Mouse (Mus musculus) left cerebral cortex, adult 8-10 months (tissue): ENCODE measurements around the gene Col1a2. TPM values are rescaled to one million over a fixed set of nuclear protein-coding genes. Genes with fewer than 3 reads are reported as not detected.

Experiments
- DNase-seq, 2 experiments: peaks; one replicate each; pipeline ENCODE4 v3.0.0; 2022; ENCODE audit warnings: low spot score in 2 of 2
- total RNA-seq, 4 experiments: library from RNA; stranded (reverse); gene quantifications; 2 replicates each; pipeline ENCODE4 v1.2.4; 2022

The Col1a2 gene
- total RNA-seq, 4 experiments from 2014 or later, result 12.9 to 16.4 (median 16.0) TPM

DNA sequence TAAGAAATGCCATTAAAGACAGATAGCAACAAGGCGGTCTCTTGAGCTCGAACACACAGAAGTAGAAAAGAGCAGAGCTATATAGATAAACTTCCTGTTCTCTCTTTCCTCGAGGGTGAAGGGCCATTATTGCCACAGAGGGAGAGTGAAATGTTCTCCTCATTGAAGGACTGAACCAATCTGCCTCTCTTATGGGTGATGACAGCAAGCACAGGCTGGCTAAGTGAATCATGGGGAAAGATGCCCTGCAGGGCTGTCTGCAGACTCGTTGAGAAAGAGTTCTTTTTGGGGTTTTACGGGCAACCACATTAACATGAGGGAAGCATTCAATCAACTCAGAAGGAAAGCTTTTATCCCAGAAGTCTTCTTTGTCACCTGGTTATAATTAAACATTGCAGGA lies 75.0 kb downstream of the Col1a2 start:
- DNase-seq, result no peak

DNA sequence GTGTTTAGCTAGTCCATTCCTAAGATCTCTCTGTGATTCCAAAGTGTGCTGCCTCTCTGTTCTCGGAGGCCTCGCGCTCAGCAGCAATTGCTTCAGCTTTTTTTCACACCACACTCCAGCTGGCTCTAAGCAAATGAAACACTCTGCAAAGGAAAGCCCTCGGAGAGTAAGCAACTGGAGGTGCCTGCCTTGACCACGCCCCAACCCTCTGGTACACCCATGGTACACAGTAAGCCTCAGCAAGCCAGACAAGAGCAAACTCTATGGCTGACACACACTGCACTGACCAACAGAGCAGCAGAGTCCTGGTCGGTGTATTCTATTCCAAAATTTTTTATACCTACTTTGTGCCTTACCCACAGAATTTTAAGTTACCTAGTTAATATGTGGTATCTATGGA lies 78.9 kb downstream of the Col1a2 start:
- no peak for DNase-seq

- no peak for DNase-seq
Observed at GRCm38 (mm10) chr6:4587946-4588345, 83.3 kb downstream of the Col1a2 start.

DNA sequence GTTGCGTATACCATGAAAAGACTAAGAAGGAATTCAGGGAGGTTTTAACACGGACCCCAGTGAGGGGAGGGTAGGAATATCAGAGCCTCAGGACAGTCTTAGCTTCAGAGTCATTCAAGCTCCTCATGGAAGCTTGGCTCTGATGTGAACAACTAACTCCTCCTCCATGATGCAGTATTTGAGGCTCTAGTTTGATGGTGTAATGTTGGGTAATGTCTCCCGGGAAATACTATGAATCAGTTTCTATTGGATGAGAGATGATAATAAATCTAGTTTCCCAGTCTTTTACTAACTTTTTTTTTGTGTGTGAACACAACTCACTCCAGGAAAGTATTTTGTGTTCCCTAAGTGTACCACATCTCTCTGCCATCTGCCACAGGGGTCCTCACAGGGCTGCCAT lies 84.1 kb downstream of the Col1a2 start:
- no peak for DNase-seq

GRCm38 (mm10) chr6:4590089-4590488 lies 85.5 kb downstream of the Col1a2 start:
- no peak for DNase-seq

Other genes with a start within 250 kb of the Col1a2 start
- gene Casd1, start 96.0 kb downstream of the Col1a2 start, total RNA-seq, result 10 to 100 TPM; 46.5 to 58.8 (median 52.6) TPM
- gene Sgce, start 242.4 kb downstream of the Col1a2 start, total RNA-seq, result 10 to 100 TPM; 33.0 to 37.0 (median 35.7) TPM
- 10 to 100 TPM; 15.3 to 18.5 (median 16.4) TPM for gene Peg10, start 242.5 kb downstream of the Col1a2 start, total RNA-seq